Mouse (Mus musculus) gastrocnemius, postnatal 4 days (tissue): ENCODE measurements at regions not wholly inside any gene's neighbourhood (a gene's known extent, or its start where the extent isn't known, plus 50 kb on each side); places are given as distances from the start of the nearest gene placed in this dataset.

Experiments used
- DNase-seq, 2 experiments: peaks; one replicate each; pipeline ENCODE4 v3.0.0; 2021 to 2022; ENCODE audit warnings: low spot score in 2 of 2, mixed read lengths in 2 of 2

DNA sequence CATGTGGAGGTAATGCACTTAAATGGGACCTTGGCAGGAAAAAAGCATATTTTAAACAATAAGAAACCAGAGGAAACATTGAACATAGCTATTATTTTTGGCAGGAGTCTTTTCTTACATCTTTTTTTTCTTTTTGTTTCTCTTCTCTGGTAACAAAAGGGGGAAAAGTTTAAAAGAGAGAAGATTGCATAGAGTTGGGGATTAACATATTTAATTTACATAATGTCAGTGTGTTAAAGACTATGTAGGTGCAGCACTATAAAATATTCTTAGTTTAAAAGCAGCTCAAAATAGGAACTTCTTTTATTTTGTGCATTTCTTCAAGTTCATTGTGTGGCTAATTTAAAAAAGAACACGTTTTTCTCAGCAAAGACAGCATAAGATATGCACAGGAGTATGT lies 1087.5 kb downstream of the Cdh11 start:
- DNase-seq, result no peak

DNA sequence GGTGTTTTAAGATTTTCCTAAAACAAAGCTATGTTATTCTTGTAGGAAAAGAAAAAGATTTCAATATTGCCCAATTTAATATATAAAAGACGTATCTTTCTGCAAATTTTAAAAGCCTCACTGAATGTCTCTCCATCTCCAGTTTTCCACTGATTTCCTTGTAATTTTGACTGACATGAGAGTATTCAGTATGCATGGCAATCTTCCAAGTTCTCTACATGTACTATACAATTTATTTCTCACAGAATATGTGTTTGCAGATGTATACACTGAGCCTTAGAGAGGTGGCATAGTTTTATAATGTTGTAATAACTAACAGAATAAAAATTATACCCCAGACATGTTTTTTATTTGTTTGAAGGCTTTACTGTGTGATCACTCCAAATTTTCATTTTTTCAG lies 1094.5 kb downstream of the Cdh11 start:
- DNase-seq, result no peak

DNA sequence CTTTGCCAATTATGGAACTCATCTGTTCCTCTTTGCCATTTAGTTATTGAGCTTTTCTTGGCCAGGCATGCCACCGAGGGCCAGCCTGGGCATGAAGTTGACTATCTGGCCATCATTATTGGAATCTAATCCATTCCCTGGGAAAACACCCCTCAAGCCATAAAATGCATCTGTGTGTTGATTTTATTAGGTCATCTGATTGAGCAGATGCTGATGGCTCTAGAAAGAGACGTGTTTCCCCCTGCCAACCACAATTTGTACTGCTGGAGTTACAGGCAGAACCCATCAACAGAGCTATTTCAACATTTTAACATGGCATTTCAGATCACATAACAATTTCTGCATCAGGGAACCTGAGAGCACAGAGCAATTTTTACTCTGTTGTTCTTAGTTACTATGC lies 1116.5 kb downstream of the Cdh11 start:
- no peak for DNase-seq

DNA sequence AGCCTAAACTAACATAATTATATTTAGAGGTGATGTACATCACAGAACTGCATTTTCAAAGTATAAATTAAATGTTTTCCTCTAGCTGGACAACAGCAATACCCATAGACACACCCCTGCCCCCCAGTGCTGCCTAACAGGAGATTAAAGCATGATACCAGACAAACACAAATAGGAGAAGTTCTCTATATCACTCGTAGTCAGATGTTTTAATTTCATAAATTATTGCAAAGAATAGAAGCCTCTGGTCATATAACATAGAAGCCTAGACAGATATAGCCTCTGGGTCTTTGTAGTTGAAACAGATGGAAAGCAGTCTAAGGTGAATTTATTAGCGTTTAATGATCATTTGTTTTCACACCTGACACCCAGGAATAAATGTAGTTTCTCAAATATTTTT lies 1122.6 kb downstream of the Cdh11 start:
- DNase-seq, result no peak

DNA sequence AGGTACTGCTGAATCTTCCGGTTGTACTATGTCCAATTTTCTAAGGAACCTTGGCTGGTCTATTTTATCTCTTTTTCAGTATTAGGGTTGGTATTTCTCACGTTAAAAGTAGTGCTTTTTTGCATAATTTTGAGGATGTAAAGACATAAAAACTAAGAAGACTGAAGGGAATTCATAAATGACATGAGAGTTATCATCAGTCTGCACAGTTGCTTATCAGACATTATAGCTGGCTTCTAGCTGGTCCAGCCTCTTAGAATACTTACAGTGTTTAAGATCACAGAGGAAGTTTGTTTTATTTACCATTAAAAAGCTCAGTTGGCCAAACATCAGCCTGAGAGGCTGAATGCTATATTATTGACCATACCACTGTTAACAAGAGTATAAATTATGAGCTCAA lies 1130.2 kb downstream of the Cdh11 start:
- no peak for DNase-seq

DNA sequence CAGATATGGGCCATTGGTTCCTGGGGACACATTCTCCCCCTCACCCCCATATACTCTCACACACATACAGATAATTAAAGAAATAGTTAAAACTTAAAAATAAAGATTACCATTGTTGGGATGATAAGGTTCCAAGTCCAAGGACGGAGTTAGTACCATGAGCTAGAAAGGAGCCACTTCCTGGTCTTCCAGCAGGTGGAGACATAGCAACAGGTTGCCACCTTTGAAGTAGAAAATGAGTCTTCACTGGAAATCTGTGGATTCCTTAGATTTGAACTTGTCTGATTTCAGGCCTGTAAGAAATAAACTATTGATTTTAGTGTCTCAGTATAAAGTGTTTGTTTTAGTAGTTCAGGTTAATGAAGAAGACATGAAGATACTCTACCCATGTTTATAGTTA lies 1156.6 kb downstream of the Cdh11 start:
- peak in 1 of 2 experiments; percentile 6 for DNase-seq

DNA sequence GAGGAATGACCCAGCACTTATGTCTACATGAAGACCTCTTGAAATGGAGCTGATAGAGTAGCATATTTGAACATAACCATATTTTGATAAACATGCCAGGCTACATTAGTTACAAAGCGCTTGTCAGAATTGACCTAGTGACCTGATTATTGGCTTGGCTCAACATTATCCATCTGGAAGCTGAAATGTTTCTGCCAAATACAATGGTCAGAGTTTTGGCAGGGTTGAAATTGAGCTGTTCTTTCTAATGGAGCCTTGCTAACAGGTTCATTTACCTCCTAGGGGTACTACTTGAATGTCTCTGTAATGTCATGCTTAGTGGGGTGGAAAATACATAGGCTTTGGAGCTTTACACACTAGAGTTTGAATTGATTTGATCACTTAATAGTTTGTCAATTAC lies 1163.5 kb downstream of the Cdh11 start:
- DNase-seq, result no peak

DNA sequence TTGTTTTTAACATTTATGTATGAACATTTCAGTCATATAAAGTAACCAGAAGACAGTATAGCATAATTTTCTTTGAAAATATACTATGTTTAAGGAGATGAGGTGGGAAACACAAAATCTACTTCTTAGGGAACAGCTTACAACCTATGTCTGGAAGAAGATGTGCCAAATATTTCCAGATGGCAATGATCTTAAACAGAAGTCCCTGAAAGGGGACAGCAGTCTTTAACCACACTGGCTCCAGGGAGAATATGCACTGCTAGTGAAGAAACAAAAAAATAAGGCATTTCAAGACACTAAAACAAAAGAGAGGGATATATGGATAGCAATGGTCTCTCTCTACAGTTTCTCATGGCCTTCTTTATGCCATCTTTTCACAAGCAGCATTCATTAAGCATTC lies 1194.3 kb downstream of the Cdh11 start:
- no peak for DNase-seq

DNA sequence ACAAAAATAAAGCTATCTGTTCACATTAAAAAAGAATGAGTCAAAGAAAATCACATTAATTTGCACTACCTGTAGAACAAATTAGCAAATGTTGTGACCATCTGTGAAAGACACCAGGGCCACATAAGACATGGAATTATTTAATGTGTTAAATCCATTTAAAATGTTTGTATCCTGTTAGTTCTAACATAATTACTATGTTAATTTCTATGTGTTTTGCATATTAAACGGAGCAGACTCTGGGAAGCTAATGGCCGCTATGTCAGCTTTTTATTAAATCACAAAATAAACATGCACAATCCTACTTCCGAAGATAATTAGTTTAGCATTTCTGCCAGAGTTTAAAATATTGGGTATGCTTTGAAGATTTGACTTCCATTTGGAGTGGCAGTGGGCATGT lies 1194.8 kb downstream of the Cdh11 start:
- no peak for DNase-seq

DNA sequence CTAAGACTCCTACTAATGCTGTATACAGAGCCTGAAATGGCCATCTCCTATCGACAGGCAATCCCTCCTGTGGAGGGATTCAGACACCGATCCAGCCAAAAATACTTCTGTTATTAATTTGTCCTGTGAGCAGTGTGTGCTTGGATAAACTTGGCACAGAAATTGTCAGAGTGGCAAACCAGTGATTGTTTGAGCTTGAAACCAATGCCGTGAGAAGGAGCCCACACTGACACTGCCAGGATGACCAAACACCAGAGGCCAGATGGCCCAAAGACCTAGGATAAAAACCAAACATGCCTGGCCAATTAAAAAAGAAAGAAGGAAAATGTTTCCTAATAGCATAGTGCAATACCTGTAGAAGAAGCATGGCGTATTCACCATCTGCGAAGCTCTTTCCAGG lies 1221.0 kb downstream of the Cdh11 start:
- DNase-seq, result no peak

DNA sequence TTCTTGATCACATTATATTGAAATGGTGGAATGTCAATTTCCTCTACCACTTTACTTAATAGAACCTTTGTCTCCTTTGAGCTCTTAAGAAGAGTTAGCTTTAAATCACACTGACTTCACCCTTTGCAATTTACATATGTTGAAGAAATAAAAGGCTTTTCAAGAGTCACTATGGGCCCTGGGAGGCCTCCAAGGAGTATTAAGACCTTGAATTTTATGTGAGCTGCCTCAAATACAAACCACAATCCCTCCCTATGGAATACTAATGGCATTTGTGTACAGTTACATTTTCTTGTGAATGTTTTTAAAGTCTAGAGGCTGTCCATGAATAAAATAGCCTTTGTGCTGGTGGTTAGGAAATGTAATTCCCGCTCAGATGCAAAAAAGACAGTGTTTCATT lies 1262.7 kb downstream of the Cdh11 start:
- no peak for DNase-seq

DNA sequence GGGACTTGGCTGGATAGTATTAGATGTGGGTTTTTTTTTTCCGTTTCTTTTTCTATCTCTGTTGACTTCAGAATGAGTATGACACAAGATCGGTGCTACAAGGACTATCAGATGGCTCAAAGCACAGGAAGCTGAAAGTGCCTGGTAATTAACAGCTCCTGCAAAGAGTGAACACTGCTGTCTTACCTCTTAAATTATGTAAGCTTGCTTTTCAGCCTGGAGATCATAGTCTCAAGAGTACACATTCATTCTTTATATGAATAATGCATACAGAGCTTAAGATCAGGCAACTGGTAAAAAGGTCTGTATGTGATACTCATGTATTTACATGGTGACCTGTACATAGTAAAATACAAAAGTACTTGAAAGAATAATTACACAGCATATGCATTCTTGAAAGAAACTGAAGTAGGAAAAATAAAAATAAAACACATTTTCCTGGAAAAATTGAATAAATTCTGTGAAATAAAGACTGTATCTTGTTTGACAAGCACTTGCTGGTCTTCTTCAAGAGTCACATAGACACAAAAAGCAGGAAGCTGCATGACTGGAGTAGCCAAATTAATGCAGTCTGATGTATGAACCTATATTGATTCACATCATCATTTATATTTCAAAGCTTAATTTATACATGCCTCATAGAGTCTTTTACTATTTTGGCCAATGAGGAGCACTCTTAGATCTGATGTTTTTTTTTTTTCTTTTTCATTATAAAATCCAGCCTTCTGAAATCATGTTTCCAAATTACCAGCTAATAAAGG lies 1306.7 kb downstream of the Cdh11 start:
- no peak for DNase-seq

DNA sequence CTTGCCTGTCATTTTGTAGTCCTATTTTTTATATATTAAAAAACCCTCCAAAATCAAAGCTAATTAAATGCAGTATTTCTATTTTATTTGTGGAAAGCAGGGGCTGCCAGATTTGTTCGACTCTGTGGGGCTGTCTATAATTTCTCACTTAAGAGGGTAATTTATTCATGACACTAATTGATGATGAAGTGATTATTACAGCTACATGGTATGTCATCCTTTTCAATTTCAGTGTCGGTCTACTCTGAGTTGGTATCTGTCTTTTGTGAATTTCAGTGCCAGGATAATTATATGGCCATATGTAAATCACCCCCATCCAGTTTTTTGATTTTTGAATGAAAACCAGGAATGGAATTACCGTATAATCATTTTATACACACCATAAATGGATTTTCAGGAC lies 1319.1 kb downstream of the Cdh11 start:
- DNase-seq, result no peak

DNA sequence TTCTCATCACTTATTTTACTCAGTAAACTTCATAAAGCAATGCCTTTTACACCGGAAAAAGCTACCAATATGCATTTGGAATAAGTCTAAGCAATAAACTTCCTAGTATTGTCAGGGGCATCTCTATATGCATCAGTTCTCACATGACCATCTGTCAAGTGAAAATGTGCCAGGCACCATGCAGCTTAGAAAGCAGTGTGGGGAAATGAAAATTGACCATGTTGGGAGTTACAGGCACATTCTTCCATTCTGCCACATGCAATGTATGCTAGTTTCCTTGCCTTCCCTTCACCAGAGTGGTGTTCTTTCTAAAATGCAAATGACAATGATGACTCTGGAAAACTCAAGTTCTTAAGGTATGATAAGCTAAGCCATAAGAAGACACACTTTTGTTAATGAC lies 1322.9 kb downstream of the Cdh11 start:
- DNase-seq, result no peak

DNA sequence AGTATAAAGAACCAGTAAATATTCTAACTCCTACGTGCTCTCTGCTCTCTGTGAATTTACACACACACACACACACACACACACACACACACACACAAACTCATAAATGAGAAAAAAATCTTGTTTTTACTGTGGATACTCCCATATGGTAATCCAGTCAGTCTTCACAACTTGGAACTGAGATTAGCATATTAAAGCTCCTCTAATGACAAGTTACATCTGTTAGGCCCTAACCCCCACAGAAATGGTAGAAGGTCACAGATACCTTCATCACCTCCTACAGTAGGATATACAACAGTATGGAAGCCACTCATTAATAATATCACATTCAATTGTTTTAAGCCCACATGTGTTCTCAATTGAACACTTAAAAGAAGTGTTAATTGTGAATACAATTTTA lies 1340.7 kb downstream of the Cdh11 start:
- no peak for DNase-seq

DNA sequence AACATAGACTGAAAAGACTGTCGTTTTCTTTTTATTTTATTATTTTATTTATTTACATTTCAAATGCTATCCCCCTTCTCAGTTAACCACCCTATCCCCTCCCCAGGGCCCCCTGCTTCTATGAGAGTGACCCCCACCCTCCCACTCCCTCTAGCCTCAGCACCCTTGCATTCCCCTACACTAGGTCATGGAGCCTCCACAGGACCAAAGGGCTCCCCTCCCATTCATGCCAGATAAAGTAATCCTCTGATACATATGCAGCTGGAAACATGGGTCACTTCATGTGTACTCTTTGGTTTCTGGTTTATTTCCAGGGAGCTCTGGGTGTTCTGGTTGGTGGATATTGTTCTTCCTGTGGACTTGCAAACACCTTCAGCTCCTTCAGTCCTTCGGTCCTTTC lies 1342.9 kb downstream of the Cdh11 start:
- DNase-seq, result no peak

DNA sequence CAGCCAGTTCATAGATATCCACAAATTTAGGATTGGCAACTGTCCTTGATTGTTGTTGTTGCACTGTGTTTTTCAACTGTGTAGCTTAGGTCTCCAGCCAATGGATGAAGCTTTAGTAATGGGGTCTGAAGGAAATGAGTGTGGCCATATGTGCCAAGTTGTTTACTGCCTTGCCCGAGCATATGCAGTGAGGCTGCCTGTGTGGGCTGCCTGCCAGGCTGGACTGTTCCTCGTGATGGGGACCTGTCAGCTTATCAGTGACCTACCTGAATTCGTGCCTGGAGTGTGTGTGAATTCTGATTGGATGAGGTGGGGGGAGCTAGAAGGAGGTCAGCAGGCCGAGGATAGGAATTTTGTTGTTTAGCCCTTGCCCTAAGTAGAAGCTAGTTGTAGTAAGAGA lies 1349.8 kb downstream of the Cdh11 start:
- no peak for DNase-seq
